Mouse (Mus musculus): ENCODE results near the gene Samd15.

DNA sequence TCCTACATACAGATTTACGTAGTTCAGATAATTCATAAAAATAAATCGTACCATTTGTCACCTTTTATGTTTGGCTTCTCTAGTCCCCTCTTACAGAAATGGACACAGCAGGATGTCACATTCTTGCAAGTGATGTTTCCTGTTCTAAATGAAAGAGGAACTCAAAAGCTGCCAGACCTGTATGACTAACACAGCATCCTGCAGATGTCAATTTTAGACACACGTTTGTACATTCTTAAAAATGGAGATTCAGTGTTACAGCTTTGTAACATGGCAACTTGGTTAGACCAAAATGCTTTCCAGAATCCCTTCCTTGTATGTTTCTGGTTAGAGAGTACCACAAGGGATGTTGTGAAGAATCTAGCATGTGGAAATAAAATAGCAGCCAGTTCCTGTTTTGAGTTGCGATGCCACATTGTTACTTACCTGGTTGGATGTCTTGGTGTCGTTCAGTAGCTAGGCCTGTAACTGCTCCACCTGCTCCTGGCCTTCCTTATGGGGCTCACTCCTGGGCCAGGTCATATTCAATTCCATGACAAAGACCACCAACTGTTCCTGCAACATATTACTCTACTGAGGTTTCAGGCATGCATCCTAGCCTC lies 37.5 kb downstream of the Samd15 start:
- TF ChIP-seq CTCF (IDR thresholded peaks at IDR 0.05; ENCODE audit: extremely low read depth, insufficient read length, insufficient replicate concordance, low read depth, low read length) (no peak), POLR2A (IDR thresholded peaks at IDR 0.05; ENCODE audit: low read depth, low read length) (no peak)
